Mouse (Mus musculus) activated CD4-positive, CD25-positive, alpha-beta regulatory T cell, adult 4 months (primary cell): ENCODE measurements around the gene Fam84b. TPM values are rescaled to one million over a fixed set of nuclear protein-coding genes. Genes with fewer than 3 reads are reported as not detected.

Source experiments
- ATAC-seq: one replicate; pipeline ENCODE4 v1.8.0; 2017
- polyA plus RNA-seq, 2 experiments: library from polyadenylated mRNA; unstranded; fragments of 100-300 nt; shearing (Covaris generic); gene quantifications; one replicate each; pipeline ENCODE4 v1.2.1; 2017

Fam84b gene
- polyA plus RNA-seq, 2 experiments from 2014 or later = 1.8 to 2.1 TPM

DNA sequence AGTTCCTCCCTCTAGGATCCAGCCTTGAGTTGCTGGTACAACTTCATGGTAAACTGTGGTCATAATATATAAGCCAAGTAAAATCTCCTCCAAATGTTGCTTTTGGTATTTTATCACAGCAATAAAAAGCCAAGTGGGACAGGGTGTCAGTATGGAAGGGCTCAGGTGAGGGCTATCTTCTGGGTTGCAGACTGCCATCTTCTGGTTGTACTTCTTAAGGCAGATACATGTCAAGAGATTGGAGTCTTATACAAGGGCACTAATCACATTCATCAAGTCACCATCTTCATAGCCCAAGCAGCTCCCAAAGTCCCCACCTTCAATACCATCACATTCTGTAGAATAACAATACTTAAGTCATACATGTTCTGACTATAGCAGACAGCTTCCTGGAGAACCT is 21.0 kb downstream of the Fam84b start:
- ATAC-seq = no peak

DNA sequence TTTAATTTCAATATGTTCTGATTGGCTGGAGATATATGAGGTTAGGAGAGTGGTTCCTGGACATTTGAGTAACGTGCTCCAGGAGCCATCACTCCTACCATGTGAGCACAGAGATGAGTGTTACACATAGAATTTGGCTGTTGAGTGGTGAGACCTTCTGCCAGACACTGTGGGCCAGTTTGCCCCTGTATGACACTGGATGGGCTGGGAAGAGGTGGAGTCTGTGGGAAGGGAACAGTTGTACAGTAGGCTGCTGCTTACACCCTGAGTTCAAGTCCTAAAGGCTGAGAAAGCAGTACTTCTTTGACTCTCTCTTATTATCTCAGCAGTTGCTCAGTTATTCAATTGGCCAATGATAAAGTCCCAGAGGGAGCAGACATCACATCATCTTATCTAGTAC is 27.4 kb downstream of the Fam84b start:
- no peak for ATAC-seq

DNA sequence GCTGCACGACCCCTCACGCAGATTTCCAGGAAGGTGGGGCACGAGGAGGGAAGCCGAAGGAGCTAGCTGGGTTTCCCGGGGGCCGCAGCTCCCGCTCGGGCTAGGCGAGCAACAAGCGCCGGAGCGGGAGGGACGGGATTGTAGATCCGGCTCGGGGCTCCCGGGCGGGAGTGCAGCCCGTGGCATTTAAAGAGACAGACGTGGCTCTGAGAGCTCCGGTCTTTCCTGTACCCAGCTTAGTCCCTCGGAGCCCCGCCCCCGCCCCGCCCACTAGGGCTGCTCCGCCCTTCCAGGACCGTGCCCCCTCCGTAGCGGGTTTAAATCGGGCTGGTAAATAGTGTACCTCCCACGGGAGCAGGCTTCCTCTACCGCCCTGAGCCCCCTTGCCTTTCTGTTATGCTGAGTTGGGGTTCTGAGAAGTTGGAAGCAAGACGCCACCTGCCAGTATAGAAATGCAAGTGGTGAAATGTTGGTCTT is 28.8 kb downstream of the Fam84b start:
- ATAC-seq = peak; percentile 82

DNA sequence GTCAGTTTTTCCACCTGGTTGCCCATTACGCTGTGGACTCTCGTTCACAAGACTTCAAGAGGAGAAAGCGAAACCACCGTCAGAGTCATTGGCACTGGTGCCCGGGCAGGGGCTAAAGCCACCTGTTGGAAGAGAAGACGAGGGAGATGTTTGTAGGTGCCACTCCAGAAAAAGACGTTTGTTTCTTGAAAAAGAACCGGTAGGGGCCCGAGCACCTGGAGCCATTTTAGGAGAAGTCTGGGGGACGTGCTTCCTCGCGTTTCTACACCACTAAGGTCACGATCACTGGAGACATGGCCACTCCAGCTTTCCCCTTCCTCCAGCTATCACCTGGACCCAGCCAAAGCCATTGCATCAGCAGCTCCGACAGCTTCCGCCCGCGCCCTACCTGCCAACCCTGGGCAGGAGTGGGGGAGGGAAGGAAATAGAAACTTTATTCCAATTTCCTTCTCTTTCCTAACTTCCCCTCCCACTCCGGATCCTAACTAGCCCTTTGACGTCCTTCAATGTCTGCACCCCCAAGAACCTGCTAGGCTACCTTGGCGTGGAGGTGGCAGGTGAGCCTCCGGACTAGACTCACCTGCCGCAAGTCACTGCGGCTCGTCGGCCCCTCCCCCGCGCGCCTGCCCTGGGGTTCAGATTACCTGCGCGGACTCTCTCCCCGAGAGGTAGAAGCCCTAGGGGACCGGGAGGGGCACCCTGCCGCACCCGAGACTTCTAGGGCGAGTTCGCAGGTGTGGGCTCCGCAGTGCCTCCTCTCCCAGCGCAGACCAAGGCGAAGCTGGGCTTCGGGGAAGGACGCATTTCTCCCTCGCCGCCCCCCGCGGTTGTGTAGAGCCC is 29.5 kb downstream of the Fam84b start:
- peak; percentile 28 for ATAC-seq

DNA sequence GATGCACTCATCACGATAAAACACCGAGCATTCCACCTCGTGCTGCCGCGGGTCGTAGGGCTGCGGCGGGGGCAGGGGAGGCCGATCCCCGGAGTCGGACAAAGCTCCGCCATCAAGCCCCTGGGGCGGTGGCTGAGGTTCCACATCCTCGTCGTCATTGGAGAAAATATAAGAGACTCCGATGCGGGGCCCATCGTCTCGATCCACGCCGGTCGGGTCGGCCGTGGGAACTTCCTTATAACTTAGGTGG is 30.0 kb downstream of the Fam84b start:
- ATAC-seq = no peak

DNA sequence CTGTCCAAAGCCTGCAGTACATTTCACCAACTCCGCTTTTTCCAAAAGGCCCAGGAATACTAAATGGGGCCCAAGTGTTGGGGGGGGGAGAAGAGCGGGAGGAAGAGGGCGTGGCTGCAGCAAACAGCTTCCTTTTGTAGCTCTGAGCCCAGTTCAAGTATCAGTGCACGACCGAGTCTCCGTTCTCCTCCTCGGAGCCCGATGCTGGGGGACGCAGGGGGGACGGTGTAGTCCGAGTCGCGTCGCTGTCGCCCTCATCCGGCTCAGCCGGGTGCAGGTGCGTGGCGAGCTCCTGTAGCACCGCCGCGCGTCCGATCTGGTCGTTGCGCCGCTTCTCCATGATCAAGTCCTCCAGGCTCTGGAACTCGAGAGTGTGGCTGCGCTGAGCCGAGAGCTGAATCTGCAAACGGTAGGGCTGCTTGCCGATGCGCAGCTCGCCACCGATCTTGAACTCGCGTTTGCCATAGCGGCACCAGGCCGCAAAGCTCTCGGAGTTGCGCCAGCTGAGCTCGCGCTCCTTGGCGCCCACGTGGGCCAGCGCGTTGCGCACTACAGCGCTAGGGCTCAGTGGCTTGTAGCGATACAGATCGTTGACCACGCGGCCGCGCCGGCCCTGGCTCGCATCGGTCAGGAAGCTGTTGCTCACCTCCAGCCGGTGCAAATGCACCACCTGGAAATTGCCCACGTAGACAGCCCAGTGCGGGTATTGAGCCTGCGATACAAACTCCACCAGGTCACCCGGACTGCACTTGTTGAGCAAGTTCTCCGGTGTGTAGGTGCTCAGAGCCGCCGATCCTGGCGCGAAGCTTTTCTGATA is 30.6 kb downstream of the Fam84b start:
- peak; percentile 20 for ATAC-seq

DNA sequence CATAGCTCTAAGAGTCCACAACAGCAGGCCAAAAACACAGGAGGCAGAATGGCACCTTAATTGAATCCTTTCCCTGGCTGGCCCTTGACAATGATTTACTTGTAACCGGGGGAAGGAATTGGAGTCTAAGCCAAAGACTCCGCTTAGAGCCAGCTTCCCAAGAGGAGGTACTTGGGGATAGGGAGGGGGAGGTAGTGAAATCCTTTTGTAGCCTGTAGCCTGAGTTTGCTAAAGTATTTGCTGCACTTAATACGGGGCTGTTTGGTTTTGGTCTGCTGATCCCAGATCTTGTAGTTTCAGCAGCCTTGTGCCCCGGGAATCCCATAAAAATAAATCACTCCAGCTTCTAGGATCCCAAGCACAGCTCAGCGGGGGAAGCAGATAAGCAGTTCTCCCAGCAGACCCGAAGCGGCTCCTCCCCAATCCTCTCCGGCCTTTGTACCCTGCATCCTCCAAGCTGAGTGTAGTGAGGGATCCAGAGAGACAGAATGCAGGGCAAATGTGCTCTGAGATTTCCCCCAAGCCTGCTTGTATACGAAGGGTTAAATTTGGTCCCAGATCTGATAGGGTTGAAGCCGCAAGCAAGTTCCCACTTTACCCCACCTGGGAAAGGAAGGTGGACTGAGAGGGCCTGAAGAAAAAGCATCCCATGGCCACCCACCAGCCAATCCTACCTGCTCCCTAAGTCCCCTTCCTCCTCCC is 31.3 kb downstream of the Fam84b start:
- no peak for ATAC-seq

DNA sequence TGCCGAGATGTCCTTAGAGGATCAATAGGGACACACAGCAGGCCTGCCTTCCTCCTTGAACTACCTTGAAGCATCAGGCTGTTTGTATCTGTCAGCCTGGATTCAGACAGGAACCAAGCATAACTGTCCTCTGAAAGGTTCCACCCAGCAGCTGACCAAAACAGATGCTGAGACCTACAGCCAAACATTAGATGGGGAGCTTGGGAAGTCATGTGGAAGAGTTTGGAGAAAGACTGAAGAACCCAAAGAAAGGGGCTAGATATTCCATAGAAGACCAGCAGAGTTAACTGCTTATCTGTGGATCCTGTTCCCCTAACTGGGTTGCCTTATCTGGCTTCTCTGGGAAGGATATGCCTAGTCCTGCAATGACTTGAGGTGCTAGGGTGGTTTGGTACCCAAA is 35.1 kb downstream of the Fam84b start:
- ATAC-seq = no peak

DNA sequence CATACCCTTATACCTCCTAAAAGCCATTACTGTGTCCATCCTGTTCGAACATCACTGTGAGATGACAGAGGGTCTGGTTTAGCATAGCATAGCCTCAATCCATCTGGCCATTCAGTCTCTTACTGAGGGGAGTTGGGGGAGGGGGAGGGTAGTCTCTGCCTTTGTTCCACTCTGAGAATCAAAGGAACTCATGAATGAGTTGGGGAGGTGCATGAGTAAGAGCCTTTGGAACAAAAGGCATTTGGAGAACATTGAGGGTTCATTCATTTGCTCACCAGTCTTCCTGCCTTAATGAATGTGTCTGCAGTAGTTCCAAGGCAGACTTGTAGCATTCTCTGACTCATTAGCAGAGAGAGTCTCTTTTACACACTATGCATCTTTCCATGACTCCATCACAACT is 37.1 kb downstream of the Fam84b start:
- no peak for ATAC-seq

DNA sequence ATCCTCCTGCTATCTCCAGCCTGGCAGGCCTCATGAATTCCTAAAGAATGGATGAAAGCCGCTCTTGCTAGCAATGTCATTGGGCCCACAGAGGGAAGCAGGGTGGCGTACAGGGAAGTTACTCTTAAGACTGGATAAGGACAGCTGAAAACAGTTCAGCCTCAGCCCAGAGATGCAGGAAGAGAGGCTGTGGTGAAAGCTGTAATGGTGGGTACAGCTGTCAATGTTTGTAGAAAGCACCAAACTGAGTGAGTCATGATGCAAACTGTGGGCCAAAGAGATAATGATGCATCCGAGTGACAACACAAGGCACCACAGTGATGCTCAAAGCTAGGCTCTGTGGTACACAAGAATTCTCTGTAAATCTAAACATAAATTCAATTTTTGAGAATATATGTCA is 39.0 kb downstream of the Fam84b start:
- ATAC-seq = no peak

DNA sequence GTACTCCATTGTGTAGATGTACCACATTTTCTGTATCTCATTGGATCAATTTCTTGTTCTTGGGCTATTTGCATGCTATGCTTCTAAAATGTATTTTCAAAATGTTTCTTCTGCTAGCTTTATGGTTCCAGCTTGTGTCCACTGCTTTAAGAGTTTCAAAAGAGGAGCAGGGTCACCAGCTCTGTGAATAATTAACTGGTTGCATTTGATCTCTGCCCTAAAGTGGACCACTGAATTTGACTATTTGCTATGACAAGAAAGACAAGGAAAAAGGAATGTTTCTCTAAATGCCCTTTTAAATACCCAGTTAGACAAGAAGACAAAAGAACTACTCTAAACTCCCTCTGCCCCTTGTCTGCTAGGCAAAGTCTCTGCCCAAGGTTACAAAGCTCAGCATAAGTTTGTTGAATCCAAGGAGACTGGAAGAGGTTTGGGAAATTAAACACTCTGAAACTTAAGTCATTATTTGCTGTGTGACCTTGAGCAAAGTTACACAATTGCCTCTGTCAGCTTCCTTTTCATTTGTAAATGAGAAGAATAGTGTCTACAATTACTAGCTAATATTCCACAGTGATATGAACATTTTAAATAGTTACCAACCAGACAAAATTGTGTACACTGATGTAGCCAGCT is 60.4 kb downstream of the Fam84b start:
- no peak for ATAC-seq

DNA sequence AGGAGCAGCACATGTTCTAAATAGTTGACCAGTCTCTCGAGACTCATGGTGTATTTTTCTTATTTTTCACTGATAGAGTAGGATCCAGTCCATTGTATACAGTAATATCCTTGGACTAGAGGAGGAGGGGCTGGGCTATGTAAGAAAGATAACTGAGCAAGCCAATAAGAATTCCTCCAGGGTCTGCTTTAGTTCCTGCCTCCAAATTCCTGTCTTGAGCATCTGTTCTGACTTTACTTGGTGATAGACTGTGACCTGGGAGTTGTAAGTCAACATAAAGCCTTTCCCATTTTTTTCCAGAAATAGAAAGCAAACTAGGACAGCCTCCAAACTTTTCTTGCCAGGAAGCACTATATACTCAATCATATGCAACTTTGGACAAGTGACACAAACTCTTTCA is 64.5 kb downstream of the Fam84b start:
- ATAC-seq = no peak

DNA sequence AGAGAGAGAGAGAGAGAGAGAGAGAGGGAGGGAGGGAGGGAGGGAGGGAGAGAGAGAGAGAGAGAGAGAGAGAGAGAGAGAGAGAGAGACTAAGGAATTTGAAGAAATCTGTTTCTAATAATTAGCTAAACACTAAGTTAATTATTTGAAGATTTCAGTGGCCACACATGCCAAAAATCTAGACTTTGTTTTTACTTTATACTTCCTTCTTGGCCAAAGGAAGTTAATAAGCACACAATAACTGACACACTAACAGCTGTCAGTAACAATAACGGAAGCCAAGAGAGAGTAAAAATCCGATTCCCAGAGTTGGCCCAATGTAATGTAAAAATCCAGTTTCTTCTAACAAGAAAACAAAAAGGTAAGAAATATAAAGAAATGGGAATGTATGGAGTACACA is 69.8 kb downstream of the Fam84b start:
- no peak for ATAC-seq

DNA sequence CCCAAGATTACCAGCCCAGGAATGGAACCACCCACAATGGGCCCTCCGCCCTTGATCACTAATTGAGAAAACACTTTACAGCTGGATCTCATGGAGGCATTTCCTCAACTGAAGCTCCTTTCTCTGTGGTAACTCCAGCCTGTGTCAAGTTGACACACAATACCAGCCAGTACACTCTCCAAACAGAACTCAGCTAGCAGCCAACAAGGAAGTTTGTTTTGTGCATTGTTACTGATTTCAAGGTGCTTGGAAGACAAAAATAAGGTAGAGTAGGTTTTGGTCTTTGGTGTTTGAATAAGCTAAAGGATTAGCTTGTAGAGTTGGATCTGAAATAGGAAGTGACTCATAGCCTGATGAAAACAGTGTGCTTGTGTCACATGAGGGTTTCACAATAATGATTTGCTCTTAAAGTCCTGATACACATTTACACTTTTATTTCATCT is 74.0 kb downstream of the Fam84b start:
- ATAC-seq = no peak

DNA sequence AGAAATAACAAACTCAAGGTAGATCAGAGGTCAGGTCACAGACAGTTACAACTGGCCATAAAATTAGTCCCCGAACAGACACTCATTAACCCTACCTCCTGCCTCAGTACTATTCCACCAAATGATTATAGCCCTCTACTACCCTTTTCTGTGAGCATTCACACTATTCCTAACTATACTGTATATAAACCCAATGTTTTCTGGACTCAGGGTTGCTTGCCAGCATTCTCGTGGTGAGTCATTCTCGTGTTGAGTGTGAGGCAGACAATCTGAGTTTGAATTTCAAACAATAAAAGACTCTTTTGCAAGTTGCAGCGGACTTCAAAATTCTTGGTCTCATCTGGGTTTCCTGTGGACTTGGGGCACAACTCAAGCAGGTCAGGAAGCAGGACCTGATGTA is 74.5 kb downstream of the Fam84b start:
- no peak for ATAC-seq

Other genes with a start within 250 kb of the Fam84b start
- gene A1bg, start 69.2 kb upstream of the Fam84b start, polyA plus RNA-seq = not detected